Mouse (Mus musculus): ENCODE data around the gene Lamc2.

GRCm38 (mm10) chr1:153219376-153219775, 33.1 kb upstream of the Lamc2 start:
- no peak for TF ChIP-seq CTCF (IDR thresholded peaks at IDR 0.05; ENCODE audit: control insufficient read depth, insufficient read depth, low read length)
- TF ChIP-seq POLR2A (IDR thresholded peaks at IDR 0.05; ENCODE audit: borderline replicate concordance, control insufficient read depth, low read depth, low read length), result no peak
